Mouse (Mus musculus) midbrain, embryonic 16.5 days (tissue): ENCODE measurements at regions not wholly inside any gene's neighbourhood (a gene's known extent, or its start where the extent isn't known, plus 50 kb on each side); places are given as distances from the start of the nearest gene placed in this dataset.

Experiments
- ATAC-seq: fragments of 200-750 bp; cut with Nextera tagmentation; 2 replicates; pipeline ENCODE4 v1.8.0; 2017; ENCODE audit warnings: moderate TSS enrichment
- H3K27ac ChIP-seq: fragments of 300-500 bp; sonication (generic); 2 replicates; pipeline ENCODE4 v1.5.1; 2014; ENCODE audit warnings: mild to moderate bottlenecking, low read length, mixed read lengths
- H3K27me3 ChIP-seq: fragments of 300-500 bp; sonication (generic); 2 replicates; pipeline ENCODE4 v1.6.1; 2014; ENCODE audit warnings: low read depth, low read length, mixed read lengths; ENCODE audit not compliant: control insufficient read depth, insufficient read depth
- H3K36me3 ChIP-seq: fragments of 300-500 bp; sonication (generic); 2 replicates; pipeline ENCODE4 v1.6.1; 2014; ENCODE audit warnings: mild to moderate bottlenecking, low read length, moderate library complexity, mixed read lengths; ENCODE audit not compliant: control insufficient read depth, insufficient read depth
- H3K4me1 ChIP-seq: fragments of 300-500 bp; sonication (generic); 2 replicates; pipeline ENCODE4 v1.6.1; 2014; ENCODE audit warnings: mild to moderate bottlenecking, low read length, mixed read lengths; ENCODE audit not compliant: control insufficient read depth, insufficient read depth
- H3K4me2 ChIP-seq: fragments of 300-500 bp; sonication (generic); 2 replicates; pipeline ENCODE4 v1.6.1; 2014; ENCODE audit warnings: mild to moderate bottlenecking, low read length, mixed read lengths
- H3K4me3 ChIP-seq: fragments of 300-500 bp; sonication (generic); 2 replicates; pipeline ENCODE4 v1.5.1; 2014; ENCODE audit warnings: low read depth, mild to moderate bottlenecking, low read length, moderate library complexity, mixed read lengths
- H3K9ac ChIP-seq: fragments of 300-500 bp; sonication (generic); 2 replicates; pipeline ENCODE4 v1.6.1; 2014; ENCODE audit warnings: low read depth, low read length, mixed read lengths
- H3K9me3 ChIP-seq: fragments of 300-500 bp; sonication (generic); replicated peaks from 2 replicates; pipeline ENCODE4 v1.6.1; 2014; ENCODE audit warnings: mild to moderate bottlenecking, low read length, mixed read lengths; ENCODE audit not compliant: control insufficient read depth, poor library complexity, severe bottlenecking
- WGBS: fragments of 180-500 bp; shearing (Covaris S2); extraction: QIAGEN DNeasy Blood & Tissue Kit; methylation state at CpG from one replicate; pipeline ENCODE4 v1.1.7; 2014; 5-methylcytosine and 5-hydroxymethylcytosine counted together

DNA sequence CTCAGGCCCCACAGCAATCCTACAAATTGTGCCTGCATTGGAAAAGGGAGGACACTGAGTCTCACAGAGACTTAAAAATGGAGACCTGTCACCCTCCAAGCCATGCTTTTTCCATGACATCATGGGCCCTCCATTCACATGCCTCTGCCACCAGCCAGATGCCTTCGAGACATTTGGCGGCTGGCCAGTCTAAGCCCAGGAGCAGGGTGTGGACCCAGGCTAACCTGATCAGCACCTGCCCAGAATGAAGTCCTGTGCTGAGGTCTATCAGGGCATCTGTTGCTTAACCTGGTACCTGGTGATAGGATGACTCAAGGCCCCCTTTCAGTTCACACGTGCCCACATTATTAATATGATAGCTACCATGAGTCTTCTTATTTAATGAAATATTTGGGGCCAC, 265.4 kb downstream of the Fam49a start:
- H3K27me3 ChIP-seq = no peaks in the 10 kb centered on the region
- no peak overlapping the region for H3K4me2 ChIP-seq
- H3K4me3 ChIP-seq = no peak overlapping the region
- 0 out of 2 replicates have a peak overlapping the region, but pooled peaks have one; percentile 10 for H3K27ac ChIP-seq
- no peak for ATAC-seq
- no peaks in the 10 kb centered on the region for H3K36me3 ChIP-seq
- WGBS = 77% methylated on average over 3 of the region's 3 CpGs
- H3K9ac ChIP-seq = no peak overlapping the region
- H3K4me1 ChIP-seq = peaks cover 8% of the 10 kb centered on the region; the same call in 1 of the 2 replicates
- no peaks in the 10 kb centered on the region for H3K9me3 ChIP-seq

DNA sequence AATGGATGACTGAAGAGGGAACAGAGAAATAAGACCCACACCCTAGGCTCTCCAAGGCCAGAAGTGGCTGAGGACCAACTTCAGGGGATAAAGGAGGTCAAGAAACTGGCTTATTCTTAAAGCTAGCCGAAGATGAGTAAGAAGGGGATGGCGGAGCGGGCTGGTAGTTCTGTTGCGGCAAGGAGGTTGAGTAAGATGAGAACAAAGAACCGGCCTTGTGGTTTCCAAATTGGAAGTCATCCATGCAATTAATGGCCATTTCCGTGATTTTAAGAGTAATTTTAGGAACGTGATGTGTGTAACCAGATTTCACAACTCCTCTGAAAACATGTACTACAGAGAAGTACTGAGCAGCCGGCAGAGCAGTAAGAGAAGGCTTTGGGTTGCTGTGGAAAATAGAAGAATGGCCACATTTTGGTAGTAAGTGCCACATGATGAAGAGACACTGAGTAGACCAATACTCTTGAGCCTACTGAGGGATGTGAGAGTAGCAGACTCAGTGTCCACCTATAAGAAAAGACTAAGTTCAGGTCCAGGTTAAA, 258.4 kb downstream of the Fam49a start:
- no peaks in the 10 kb centered on the region for H3K9me3 ChIP-seq
- no peaks in the 10 kb centered on the region for H3K36me3 ChIP-seq
- 95% methylated on average over 8 of the region's 8 CpGs for WGBS
- no peak overlapping the region for H3K27ac ChIP-seq
- ATAC-seq = no peak
- no peak overlapping the region for H3K4me3 ChIP-seq
- H3K4me1 ChIP-seq = no peaks in the 10 kb centered on the region
- H3K9ac ChIP-seq = no peak overlapping the region
- no peaks in the 10 kb centered on the region for H3K27me3 ChIP-seq
- H3K4me2 ChIP-seq = no peak overlapping the region

DNA sequence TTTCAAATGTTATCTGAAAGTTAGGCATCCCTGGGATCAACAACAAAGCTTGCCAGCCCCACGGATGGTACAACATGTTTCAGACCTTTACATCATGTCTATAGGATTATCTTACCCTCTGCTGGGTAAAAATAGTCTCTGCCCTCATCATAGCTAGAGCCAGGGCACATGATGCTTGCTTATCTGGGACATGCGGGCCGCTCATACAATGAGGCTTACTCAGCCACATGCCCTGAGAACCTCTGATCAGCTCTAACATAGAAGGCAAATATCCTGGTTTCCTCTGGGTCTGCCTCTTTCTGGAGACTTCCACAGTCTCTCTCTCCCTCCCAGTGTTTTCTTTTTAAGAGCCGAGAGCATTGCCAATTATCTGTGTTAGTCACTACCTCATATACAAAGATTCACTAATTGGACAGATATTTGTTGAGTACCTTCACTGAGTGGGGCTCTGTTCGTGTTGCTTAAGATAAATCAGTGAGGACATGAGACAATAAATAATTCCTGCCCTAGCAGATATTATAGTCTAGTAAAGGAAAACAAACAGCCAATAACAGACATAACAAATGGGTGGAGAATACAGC, 256.6 kb downstream of the Fam49a start:
- no peaks in the 10 kb centered on the region for H3K4me1 ChIP-seq
- no peak overlapping the region for H3K27ac ChIP-seq
- H3K27me3 ChIP-seq = no peaks in the 10 kb centered on the region
- 76% methylated on average over 5 of the region's 5 CpGs for WGBS
- no peak overlapping the region for H3K4me2 ChIP-seq
- no peak overlapping the region for H3K9ac ChIP-seq
- H3K4me3 ChIP-seq = no peak overlapping the region
- no peak for ATAC-seq
- no peaks in the 10 kb centered on the region for H3K36me3 ChIP-seq
- no peaks in the 10 kb centered on the region for H3K9me3 ChIP-seq

DNA sequence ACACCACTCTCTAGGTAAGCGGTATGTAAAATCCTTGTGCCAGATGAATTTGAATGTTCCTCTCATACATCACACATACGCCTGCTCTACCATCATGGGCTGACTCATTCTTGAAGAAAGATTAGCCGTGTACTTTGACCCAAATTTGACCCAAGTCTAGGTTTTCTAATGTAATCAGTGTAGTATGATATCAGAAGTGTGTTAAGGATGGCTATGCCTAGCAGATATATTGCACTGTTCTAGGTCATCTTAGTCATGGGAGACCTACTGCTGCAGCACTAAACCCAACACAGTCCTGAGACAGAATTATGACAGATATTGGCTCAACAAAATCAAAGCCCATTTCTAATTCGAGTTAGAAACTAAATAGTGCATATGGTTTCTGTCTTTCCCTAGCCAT, 255.1 kb downstream of the Fam49a start:
- WGBS = 91% methylated on average over 4 of the region's 4 CpGs
- Histone ChIP-seq H3K27me3 (no peaks in the 10 kb centered on the region), H3K36me3 (no peaks in the 10 kb centered on the region), H3K4me1 (no peaks in the 10 kb centered on the region), H3K4me3 (no peak overlapping the region), H3K9ac (no peak overlapping the region), H3K27ac (no peak overlapping the region), H3K4me2 (no peak overlapping the region), H3K9me3 (no peaks in the 10 kb centered on the region)
- no peak for ATAC-seq

DNA sequence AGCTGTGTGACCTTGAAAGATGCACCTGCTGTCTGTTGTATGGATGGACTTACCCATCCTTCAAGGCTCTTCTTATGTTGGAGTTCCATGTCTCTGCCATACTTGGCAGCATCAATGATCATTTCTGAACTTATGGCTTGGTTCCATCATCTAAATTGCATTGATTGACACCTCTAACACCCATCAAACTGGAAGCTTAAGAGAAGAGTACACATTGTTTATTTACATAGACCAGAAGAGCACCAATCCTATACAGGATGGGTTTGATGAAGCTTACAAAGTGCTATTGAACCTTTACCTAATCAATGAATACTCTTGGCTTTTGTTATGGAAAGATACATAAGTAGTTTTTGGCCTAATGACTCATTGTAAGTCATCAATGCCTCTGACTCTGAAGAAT, 248.8 kb downstream of the Fam49a start:
- peaks cover 5% of the 10 kb centered on the region; the same call in 1 of the 2 replicates for H3K4me1 ChIP-seq

DNA sequence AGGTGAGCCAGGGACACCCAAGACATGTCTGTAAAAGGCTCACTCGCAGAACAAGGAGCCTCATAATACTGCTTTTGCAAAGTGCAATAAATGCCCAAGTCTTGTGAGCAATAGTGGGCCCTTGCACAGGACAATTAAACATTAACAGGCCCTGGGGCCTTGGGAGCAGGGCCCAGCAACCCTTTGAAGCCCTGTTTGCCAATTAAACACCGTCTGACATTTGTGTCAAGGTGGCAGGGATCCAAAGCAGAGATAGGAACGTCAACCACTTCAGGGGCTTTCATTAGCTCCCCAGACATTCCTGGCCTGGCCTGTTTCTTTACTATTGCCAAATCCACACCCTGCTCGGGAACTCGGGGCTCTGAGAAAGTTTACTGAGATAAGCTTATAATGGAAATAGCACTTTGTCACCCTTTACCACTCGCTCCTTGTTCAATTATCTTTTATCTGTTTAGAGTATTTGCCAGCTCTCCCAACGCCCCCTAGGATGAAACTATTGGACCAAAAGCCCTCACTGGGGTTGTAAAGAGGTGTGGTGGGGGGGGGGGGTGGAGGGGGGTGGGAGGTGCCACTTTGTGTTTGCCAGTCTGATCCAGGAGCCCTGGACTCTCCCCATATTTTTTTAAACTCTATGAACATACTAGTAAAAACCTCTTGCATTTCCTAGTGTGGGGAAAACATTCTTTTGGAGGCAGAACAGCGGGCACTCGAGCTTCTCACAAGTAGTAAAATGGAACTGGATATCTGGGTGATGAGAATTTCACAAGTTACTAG, 247.4 kb downstream of the Fam49a start:
- H3K9me3 ChIP-seq = no peaks in the 10 kb centered on the region
- no peak overlapping the region for H3K4me2 ChIP-seq
- no peak for ATAC-seq
- H3K4me1 ChIP-seq = peaks cover 5% of the 10 kb centered on the region; the same call in 1 of the 2 replicates
- H3K4me3 ChIP-seq = no peak overlapping the region
- H3K27me3 ChIP-seq = no peaks in the 10 kb centered on the region
- 50% methylated on average over 9 of the region's 9 CpGs for WGBS
- H3K36me3 ChIP-seq = no peaks in the 10 kb centered on the region
- no peak overlapping the region for H3K27ac ChIP-seq
- no peak overlapping the region for H3K9ac ChIP-seq

More for the DNA sequence above, 248.8 kb downstream of the Fam49a start:
- H3K9ac ChIP-seq = no peak overlapping the region
- no peak overlapping the region for H3K27ac ChIP-seq
- H3K4me3 ChIP-seq = no peak overlapping the region
- no peaks in the 10 kb centered on the region for H3K27me3 ChIP-seq
- H3K4me2 ChIP-seq = no peak overlapping the region
- ATAC-seq = no peak
- H3K36me3 ChIP-seq = no peaks in the 10 kb centered on the region
- H3K9me3 ChIP-seq = no peaks in the 10 kb centered on the region

DNA sequence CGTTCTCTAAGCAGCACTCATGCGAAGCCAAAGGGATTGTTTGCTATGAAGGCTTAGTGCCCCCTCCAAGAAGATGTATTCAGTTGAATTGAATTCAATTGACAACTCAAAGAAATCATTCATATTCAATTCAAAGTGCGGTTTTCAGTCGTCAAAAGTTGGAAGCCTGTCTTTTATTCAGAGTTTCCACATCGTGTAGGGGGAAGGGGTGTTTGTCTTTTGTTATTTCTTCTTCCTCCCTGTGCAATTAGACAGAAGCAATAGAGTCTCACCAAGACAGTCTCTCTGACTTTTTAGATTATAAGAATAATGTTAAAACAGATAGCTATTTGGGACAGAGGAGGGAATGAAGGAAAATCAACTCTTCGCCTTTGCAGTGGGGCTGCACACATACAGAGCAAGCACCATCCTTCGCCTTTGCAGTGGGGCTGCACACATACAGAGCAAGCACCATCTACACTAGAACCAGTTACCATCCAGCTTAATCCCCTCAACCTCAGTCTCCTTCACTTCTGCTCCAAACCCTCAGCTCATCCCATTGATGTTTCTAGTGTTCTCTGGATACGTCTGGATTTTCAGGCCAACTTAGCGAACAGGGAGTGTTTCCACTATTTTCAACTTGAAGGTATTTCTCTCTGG, 246.7 kb downstream of the Fam49a start:
- Histone ChIP-seq H3K27ac (no peak overlapping the region), H3K9me3 (no peaks in the 10 kb centered on the region), H3K4me2 (no peak overlapping the region), H3K4me1 (peaks cover 5% of the 10 kb centered on the region; the same call in 1 of the 2 replicates), H3K36me3 (no peaks in the 10 kb centered on the region), H3K9ac (no peak overlapping the region), H3K4me3 (no peak overlapping the region), H3K27me3 (no peaks in the 10 kb centered on the region)
- ATAC-seq = no peak
- WGBS = 37% methylated on average over 9 of the region's 9 CpGs

DNA sequence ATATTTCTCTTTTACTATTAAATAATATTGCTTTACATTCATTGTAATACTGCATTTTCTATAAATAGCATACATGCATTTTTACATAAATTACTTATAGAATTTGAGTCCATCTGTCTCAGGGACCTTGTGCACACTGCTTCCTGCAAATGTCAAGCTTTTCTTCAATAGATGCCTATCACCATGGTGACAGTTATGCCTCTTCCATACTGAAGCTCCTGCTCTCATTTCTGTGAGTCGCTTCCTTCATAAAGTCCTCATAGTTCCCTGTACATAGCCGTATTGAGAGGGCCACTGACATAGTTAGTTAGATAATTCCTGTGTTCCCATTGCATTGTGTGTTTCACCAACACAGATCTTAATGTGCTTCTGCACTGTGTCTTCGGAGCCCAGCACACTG, 244.7 kb downstream of the Fam49a start:
- no peak overlapping the region for H3K9ac ChIP-seq
- no peaks in the 10 kb centered on the region for H3K36me3 ChIP-seq
- no peak overlapping the region for H3K4me2 ChIP-seq
- WGBS = 67% methylated on average over 3 of the region's 3 CpGs
- H3K4me3 ChIP-seq = no peak overlapping the region
- H3K27ac ChIP-seq = no peak overlapping the region
- ATAC-seq = peak; percentile 56; the same call in 1 of the 2 replicates
- H3K9me3 ChIP-seq = no peaks in the 10 kb centered on the region
- no peaks in the 10 kb centered on the region for H3K27me3 ChIP-seq
- H3K4me1 ChIP-seq = peaks cover 5% of the 10 kb centered on the region; the same call in 1 of the 2 replicates

DNA sequence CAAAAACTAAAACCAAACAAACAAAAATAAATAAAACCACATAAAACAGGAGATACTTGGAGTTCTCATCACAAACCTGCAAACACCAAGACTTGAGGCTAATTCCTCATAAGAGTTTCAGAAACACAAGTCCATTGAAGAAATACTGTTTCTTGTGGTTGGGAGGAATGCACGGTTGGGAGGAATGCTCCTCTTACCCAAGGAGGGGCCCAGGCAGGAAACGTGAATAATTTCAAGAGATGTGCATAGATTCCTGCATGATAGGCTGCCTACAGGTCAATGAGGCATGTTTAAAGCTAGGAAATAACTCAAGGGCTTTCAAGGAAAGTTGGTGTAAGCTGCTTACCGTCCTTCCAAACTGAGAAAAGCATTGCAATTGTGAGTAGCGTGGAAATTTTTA, 243.7 kb downstream of the Fam49a start:
- Histone ChIP-seq H3K9ac (no peak overlapping the region), H3K36me3 (no peaks in the 10 kb centered on the region), H3K27me3 (no peaks in the 10 kb centered on the region), H3K4me3 (no peak overlapping the region), H3K4me1 (peaks cover 5% of the 10 kb centered on the region; the same call in 1 of the 2 replicates), H3K4me2 (no peak overlapping the region), H3K9me3 (no peaks in the 10 kb centered on the region), H3K27ac (no peak overlapping the region)
- ATAC-seq = no peak
- 91% methylated on average over 4 of the region's 4 CpGs for WGBS
